Mouse (Mus musculus): ENCODE results near the gene Celsr1. TPM values are rescaled to one million over a fixed set of nuclear protein-coding genes. Genes with fewer than 3 reads are reported as not detected.

The Celsr1 gene
- total RNA-seq, 2 experiments from 2014 or later = 0.30 to 1.3 TPM

DNA sequence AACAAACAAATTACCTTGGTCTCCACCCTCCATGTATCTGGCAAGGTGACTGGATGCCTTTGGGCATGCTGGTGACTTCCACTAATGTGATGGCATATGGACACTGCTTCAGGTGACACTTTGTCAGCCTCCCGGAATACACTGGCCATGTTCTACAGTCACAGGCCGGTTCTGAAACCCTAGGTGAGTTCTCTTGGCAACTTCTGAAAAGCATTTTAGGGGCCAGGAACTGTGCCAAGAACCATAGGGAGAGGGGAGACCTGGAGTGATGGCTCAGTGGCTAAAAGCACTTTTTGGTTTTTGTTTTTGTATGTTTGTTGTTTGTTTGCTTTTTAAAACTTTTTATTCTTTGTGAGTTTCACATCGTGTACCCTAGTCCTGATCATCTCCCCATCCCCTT, 15.9 kb upstream of the Celsr1 start:
- ATAC-seq (replicated peaks; ENCODE audit: low FRiP score, poor library complexity, severe bottlenecking) = no peak

DNA sequence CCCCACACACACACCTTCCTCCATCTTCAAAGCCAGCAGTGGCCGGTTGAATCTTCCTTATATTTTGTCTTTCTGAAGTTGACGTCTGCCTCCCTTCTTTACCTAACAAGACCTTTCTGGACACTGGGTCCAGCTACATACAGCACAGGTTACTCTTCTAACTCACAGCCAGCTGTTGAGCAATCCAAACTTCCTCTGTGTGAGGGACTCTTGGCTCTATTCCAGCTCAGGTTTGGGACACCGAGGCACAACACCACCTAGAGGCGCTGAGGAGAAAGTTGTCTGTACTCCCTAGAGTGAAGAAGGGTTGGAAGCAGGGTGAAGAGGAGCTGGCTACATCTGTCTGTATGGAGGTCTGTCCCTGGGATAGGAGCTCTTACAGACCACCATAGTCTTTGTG, 8.8 kb upstream of the Celsr1 start:
- no peak for ATAC-seq (replicated peaks; ENCODE audit: low FRiP score, poor library complexity, severe bottlenecking)

DNA sequence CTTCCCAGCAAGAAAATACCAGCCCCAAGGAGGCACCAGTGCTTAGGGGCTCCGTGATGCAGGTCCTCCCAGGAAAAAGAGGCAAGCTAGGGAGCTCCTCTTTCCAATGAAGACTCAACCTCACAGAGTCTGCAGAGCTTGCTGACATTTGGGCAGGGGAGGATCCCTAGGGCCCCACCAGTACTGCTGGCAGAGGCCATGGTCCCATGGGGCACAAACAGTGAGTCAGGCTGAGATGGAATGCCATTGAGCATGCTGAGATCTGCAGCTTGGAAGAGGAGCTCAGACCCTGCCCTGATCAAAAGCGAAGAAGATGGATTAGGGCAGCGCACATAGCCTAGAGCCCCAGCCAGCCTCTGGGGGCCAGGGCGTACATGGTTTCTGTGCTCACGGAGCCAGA, 7.8 kb upstream of the Celsr1 start:
- ATAC-seq (replicated peaks; ENCODE audit: low FRiP score, poor library complexity, severe bottlenecking) = no peak

DNA sequence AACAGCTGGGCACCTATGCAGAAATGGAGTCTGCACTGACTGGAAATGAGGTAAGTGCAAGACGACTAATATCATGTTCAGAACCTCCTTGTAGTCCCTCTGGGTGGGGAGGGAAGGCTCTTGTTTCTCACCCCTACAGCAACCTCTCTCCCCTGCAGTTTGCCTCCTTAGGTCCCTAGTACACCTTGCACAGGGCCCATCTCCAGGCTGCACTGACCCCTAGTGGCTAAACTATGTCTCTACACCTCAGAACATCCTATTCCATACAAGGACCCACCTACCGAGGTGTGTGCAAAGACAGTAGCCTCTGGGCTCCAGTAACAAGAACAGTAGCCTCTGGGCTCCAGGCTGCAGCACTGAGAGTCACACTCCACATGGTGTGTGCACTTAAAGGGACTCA, 5.2 kb upstream of the Celsr1 start:
- peak; percentile 84 for ATAC-seq (replicated peaks; ENCODE audit: low FRiP score, poor library complexity, severe bottlenecking)

DNA sequence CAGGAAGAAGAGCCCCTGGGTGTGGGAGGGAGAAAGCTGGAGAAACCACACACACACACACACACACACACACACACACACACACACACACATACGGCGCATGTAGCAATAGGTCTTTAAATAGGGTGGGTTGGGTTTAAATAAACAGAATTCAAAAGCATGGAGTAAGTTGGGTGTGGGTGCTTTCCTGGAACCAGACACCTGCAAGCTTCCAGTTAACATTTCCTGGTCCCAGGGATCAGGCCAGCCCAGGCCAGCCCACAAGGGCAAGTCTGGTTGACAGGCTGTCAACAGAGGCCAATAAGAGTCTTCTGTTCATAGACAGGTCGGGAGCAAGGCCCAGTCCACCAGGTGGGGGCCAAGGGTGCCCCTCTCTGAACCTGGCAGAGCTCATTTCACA, 2.3 kb upstream of the Celsr1 start:
- no peak for ATAC-seq (replicated peaks; ENCODE audit: low FRiP score, poor library complexity, severe bottlenecking)

DNA sequence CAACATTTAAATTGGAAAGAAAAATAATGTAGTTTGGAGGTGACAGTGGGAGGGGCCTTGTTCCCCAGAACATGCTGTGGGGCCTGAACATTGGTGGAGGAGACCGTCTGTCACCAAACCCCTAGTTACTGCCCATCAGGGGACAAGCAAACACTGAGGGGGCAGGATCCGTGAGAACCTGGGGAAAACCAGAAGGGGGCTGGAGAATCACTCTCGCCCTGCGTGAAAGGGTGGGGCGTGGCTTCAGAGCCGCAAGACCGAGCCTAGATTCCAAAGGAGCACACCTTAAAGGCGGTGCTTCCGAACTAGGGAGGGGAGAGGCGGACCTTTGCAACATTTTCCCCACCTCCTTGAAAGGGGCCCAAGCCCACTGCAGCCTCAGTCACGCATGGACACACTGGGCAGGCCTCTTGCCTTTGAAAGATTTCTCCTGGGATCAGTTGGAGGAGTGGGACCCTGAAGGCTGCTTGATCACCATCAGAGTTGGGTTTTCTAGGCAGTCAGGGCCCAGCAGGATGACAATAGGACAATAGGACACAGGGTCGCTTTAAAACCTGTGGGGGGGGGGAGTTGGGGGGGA, 1.3 kb upstream of the Celsr1 start:
- no peak for ATAC-seq (replicated peaks; ENCODE audit: low FRiP score, poor library complexity, severe bottlenecking)

DNA sequence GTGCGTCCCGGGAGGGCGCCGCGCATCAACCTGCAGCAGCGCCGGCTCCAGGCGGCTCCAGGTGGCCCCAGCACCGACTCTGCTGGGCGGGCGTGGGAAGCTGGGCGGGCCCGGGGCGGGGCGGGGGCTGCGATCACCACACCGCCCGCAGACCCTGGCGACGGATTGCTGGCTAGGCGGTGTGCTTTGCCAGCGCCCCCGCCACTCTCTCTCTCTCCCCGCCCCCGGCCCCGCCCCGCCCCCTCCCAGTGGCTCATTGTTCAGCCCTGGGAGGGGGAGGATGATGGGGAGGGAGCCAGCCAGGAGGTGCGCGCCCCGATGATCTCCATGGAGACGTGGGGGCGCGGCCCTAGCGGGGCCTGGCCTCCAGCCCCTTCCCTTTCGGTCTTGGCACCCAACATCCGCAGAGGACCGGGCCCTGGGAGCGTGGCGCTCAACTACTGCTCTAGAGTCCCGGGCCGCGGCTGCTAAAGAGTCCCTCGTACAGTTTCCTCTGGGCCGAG, 495 bp upstream of the Celsr1 start:
- no peak for ATAC-seq (replicated peaks; ENCODE audit: low FRiP score, poor library complexity, severe bottlenecking)

DNA sequence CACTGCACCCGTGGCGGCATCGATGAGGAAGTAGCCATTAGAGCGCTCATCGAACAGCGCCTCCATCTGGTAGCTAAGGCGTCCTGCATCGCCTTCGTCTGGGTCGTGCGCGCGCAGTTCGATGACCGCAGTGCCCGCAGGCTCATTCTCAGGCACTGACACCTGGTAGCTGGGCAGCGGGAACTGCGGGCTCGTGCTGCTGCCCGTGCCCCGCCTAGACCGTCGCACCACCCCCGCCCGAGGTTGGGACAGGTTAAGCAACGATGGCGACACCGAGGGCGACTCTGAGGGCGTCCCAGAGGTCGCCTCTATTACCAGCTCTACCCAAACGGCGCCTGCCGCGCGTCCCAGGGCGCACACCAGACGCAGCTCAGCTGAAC, 776 bp downstream of the Celsr1 start:
- no peak for ATAC-seq (replicated peaks; ENCODE audit: low FRiP score, poor library complexity, severe bottlenecking)

DNA sequence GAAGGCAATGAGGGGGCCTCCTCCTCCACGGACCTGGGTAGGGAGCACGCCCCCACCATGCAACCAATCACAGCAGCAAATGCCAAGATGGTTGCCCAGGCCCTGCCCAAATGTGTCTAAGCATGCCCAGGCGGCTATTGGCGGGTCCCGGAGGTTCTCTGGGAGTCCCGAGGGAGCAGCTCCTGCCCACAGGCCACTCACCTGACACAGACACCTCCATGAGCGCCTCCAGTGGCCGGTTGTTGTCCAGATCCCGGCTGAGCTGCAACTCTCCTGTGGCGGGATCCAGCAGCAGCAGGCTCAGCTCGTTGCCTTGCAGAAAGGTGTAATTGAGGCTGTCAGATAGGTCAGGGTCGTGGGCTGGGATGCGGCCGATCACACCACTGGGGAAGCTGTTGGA, 3.6 kb downstream of the Celsr1 start:
- ATAC-seq (replicated peaks; ENCODE audit: low FRiP score, poor library complexity, severe bottlenecking) = no peak

DNA sequence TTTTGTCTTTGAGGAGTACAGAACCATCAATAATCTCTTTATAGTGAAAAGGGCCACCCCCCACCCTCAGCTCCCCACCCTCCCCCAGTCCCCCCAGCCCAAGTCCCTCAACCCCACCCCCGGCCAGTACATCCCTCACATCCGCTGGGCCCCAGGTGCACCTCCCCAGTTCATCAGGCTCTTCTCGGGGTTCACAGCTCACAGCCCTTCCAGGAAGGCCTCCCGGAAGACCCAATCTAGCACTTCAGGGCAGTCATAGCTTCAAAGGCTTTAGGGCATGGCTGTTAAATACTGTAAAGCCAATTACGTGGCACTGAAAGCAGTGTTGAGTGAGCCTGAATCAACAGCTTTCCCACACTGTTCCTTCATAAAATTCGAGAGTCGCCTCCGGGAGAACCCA, 5.7 kb downstream of the Celsr1 start:
- no peak for ATAC-seq (replicated peaks; ENCODE audit: low FRiP score, poor library complexity, severe bottlenecking)

DNA sequence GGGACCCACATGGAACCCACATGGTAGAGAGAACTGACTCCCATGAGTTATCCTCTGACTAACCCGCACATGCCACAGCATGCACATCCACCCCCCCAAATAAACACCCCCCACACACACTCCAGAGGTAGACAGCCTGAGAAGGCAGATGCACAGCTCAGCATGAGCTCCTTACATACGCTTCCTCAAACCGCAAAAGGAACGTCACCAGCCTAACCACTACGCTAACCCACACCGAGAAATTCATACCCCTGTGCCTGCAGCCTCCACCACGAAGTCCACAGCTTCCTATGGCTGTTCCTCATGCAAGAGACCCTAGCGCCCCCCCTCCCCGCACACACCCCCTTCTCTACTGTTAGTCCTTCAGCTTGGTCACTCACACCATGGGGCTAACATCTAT, 11.6 kb downstream of the Celsr1 start:
- ATAC-seq (replicated peaks; ENCODE audit: low FRiP score, poor library complexity, severe bottlenecking) = no peak

DNA sequence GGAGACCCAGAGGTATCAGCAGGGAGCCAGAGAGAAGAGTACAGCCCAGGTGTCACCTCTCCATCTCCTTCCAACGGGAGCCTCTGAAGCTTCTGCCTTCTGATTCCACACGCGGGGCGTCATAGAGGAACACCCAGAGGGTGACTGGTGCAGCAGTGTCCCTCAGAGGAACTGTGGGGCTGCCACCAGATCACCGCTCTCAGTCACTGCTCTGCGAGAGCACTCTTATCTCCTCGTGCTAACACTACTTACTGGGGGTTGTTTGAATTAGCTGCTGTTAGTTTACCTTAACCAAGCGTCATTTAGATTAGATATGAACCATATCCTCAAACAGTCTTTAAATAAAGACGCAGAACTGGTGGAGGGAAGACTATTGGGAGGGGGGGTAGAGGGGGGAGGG, 12.3 kb downstream of the Celsr1 start:
- ATAC-seq (replicated peaks; ENCODE audit: low FRiP score, poor library complexity, severe bottlenecking) = 0 out of 2 replicates have a peak, but pooled peaks have one; percentile 17

DNA sequence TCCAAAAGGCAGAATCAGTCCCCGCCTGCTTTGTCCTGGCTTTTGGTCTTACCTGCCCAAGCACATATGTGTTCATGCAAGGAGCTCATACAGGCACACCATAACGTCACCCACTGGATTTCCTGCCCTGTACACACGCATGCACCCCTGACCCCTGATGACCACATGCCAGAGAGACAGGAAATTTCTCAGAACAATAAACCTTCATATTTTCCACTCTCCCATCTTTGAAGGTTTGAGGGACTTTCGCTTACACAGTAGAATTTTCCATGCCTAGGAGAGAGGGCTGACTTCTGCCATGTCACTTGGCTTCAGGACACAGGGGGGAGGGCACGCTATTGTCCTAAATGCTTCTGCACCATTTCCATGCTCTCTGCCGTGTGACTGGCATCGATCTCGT, 13.6 kb downstream of the Celsr1 start:
- ATAC-seq (replicated peaks; ENCODE audit: low FRiP score, poor library complexity, severe bottlenecking) = no peak

DNA sequence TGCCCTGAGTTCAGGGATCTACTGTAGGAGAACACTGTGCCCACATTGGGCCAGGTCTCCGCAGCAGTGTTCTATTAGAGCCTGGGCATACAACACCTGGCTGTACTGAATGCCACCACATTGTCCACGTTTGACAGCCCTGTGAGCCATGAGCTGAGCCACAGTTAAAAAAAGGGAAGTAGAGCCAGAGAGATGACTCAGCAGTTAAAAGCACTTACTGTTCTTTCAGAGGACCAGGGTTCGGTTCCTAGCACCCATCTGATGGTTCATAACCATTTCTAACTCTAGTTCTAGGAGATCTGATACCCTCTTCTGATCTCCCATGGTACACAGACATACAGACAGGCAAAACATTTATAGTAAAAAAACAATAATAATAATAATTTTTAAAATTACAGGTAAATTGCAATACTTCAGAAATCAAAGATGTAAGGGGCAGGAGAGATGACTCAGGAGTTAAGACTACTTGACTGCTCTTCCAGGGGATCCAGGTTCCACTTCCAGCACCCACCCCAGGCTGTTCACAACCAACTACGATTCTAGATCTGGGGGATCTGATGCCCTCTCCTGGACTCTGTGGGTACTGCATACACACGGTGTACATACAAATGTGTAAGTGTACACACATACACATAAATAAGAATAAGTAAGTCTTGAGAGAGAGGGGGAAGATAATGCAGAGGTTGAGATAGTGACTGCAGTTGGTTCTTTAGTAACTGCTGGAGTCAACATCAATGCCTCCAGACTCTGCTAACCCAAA, 14.6 kb downstream of the Celsr1 start:
- no peak for ATAC-seq (replicated peaks; ENCODE audit: low FRiP score, poor library complexity, severe bottlenecking)

DNA sequence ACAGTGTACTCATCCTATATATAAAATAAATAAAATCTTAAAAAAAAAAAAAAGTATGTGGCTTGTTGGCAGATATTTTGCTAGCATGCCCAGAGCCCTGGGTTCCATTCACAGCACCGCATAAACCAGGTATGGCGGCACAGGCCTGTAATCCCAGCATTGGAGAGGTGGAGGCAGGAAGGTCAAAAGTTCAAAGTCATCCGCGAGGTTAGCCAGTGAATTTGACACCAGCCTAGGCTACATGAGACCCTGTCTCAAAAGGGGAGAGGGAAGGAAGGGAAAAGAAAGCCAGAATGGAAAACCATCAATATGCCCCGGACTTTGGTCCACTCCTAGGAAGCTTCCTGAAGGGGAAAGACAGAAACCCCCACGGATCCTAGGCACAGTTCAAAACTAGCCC, 16.2 kb downstream of the Celsr1 start:
- no peak for ATAC-seq (replicated peaks; ENCODE audit: low FRiP score, poor library complexity, severe bottlenecking)

DNA sequence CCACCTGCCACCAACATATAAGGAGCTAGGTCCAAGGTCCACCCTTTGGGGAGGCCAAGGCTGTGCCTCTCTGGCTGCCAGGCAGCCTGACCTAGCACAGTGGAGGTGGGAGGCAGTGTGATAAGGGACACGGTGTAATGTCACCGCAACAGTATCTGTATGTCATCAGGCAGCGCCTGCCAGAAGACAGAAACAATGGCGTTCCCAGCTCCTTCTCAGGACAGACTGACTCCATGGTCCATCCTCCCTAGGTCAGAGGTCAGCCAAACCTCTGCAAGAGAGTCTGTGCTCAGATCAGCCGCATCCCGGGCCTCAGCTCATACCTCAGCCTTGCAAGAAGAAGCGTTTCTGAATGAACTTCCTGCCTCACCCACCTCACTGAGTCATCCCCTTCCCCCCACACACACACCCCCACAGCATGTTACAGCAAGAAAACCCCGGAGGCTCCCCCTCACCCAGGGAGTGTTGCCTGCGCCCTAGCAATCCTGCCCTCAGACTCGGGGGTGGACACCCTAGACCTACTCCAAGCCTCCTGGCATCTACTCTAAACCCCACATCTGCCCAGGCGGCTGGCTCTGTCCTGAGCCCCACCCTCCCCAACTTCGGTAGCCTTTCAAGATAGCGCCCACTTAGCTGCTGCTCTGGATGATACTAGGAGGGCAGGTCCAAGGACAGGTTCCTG, 17.6 kb downstream of the Celsr1 start:
- peak; percentile 80 for ATAC-seq (replicated peaks; ENCODE audit: low FRiP score, poor library complexity, severe bottlenecking)

DNA sequence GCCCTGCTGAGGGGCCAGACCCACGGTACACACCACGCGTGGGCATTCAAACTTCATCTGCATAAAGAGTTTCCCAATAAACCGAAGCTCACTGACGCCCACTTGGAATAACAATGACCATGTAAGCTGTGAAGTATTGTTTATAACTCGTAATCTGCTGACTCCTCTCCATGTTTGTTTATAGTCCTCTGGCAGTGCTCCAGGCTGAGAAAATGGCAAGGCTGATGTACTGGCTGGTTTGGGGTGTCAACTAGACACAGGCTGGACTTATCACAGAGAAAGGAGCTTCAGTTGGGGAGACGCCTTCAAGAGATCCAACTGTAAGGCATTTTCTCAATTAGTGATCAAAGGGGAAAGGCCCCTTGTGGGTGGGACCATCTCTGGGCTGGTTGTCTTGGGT, 18.6 kb downstream of the Celsr1 start:
- ATAC-seq (replicated peaks; ENCODE audit: low FRiP score, poor library complexity, severe bottlenecking) = peak; percentile 35

DNA sequence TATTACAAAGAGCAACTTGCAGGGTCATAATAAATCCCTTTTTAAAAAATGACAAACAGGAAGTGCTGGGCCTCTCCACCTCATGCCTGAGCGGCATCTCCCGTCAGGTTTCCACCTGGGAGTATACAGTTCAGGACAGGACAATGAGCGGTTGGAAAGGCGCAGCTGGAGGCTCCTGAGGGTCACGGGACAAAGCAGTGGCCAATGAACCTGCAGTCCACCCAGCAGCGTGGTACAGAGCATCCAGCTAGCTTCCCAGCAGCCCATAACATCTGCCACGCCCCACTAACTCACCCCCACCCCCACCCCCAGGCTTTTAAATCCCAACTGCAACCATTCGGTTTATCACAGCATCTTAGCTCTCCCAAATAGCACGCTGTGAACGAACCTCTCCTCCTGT, 19.9 kb downstream of the Celsr1 start:
- no peak for ATAC-seq (replicated peaks; ENCODE audit: low FRiP score, poor library complexity, severe bottlenecking)

DNA sequence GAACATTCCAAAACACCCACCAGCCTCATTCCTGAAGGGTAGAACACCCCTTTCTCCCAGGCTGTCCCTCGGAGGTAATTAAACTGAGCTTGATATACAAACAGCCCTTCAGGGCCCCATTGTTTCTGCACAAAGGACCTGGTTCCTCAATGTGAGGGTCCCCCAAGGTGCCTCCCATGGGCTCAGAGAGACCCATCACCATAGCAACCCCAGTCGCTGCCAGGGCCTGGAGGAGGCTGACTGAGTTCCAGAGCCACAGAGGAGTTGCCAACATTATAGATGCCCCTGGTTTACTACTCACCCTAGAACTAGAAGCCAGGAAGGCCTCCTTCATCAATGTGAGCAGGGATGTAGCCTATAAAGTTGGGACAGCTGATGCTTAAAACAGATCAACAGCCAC, 20.4 kb downstream of the Celsr1 start:
- ATAC-seq (replicated peaks; ENCODE audit: low FRiP score, poor library complexity, severe bottlenecking) = no peak

DNA sequence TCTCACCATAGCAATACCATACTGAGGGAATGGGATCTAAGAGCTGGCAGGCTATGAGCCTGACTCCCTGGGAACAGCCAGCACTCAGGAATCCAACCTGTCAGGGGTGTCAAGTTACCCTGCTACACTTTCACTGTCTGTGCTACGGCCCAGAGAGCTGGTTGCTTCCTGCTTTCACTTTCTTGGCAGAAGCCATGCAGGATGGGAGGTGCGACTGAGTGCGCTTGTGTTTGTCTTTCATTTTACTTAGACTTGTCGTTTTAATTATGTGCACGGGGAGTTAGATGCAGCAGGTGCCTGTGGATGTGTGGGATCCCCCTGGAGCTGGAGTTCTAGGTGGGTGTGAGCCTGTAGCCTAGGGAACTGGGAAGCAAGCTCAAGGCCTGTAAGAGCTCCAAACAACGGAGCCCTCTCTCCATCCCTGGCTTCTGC, 25.9 kb downstream of the Celsr1 start:
- peak; percentile 50 for ATAC-seq (replicated peaks; ENCODE audit: low FRiP score, poor library complexity, severe bottlenecking)

Data from erythroid progenitor cell, adult 5-6 weeks (primary cell).